Mouse (Mus musculus) embryonic facial prominence, embryonic 15.5 days (tissue): ENCODE results near the gene Whamm. TPM values are rescaled to one million over a fixed set of nuclear protein-coding genes. Genes with fewer than 3 reads are reported as not detected.

Experiments
- ATAC-seq: fragments of 200-750 bp; cut with Nextera tagmentation; 2 replicates; pipeline ENCODE4 v1.8.0; 2017; ENCODE audit warnings: low read depth, moderate TSS enrichment; ENCODE audit not compliant: insufficient number of reproducible peaks, low FRiP score, low TSS enrichment
- H3K27ac ChIP-seq: fragments of 300-500 bp; sonication (generic); replicated peaks from 2 replicates; pipeline ENCODE4 v1.5.1; 2015; ENCODE audit warnings: mild to moderate bottlenecking, inconsistent platforms
- H3K27me3 ChIP-seq: fragments of 300-500 bp; sonication (generic); 2 replicates; pipeline ENCODE4 v1.6.1; 2015; ENCODE audit warnings: inconsistent platforms
- H3K36me3 ChIP-seq: fragments of 300-500 bp; sonication (generic); 2 replicates; pipeline ENCODE4 v1.6.1; 2015; ENCODE audit warnings: mild to moderate bottlenecking, inconsistent platforms
- H3K4me1 ChIP-seq: fragments of 300-500 bp; sonication (generic); 2 replicates; pipeline ENCODE4 v1.6.1; 2015; ENCODE audit warnings: inconsistent platforms
- H3K4me2 ChIP-seq: fragments of 300-500 bp; sonication (generic); replicated peaks from 2 replicates; pipeline ENCODE4 v1.6.1; 2015; ENCODE audit warnings: mild to moderate bottlenecking, inconsistent platforms
- H3K4me3 ChIP-seq: fragments of 300-500 bp; sonication (generic); replicated peaks from 2 replicates; pipeline ENCODE4 v1.5.1; 2015; ENCODE audit warnings: mild to moderate bottlenecking, inconsistent platforms
- H3K9ac ChIP-seq: fragments of 300-500 bp; sonication (generic); 2 replicates; pipeline ENCODE4 v1.6.1; 2015; ENCODE audit warnings: inconsistent platforms
- H3K9me3 ChIP-seq: fragments of 300-500 bp; sonication (generic); replicated peaks from 2 replicates; pipeline ENCODE4 v1.6.1; 2016; ENCODE audit warnings: inconsistent platforms
- WGBS: fragments of 180-500 bp; shearing (Covaris S2); methylation state at CpG from one replicate; pipeline ENCODE4 v1.1.7; 2015; 5-methylcytosine and 5-hydroxymethylcytosine counted together
- polyA plus RNA-seq: library from polyadenylated mRNA; unstranded; fragments of >200 nt; fragmentation: Nextera tagmentation; extraction: Ambion mirVana; gene quantifications from 2 replicates; pipeline ENCODE4 v1.2.1, GENCODE M21; 2015

Gene Whamm
- polyA plus RNA-seq, 1 experiment from 2014 or later, result 6.4 TPM

- WGBS, result 65% methylated on average over 11 of the region's 11 CpGs
- H3K4me3 ChIP-seq, result no peak overlapping the region
These were observed 22.2 kb upstream of the Whamm start for GRCm38 (mm10) chr7:81548864-81549263.

GRCm38 (mm10) chr7:81553589-81553988 lies 17.5 kb upstream of the Whamm start:
- H3K27ac ChIP-seq, result no peak overlapping the region
- H3K4me1 ChIP-seq, result no peaks in the 10 kb centered on the region
- no peaks in the 10 kb centered on the region for H3K27me3 ChIP-seq
- H3K9me3 ChIP-seq, result no peaks in the 10 kb centered on the region
- no peak overlapping the region for H3K4me3 ChIP-seq
- H3K36me3 ChIP-seq, result no peaks in the 10 kb centered on the region
- H3K4me2 ChIP-seq, result no peak overlapping the region
- ATAC-seq, result no peak
- no peak overlapping the region for H3K9ac ChIP-seq
- 68% methylated on average over 4 of the region's 4 CpGs for WGBS

More at GRCm38 (mm10) chr7:81548864-81549263, 22.2 kb upstream of the Whamm start:
- no peak overlapping the region for H3K27ac ChIP-seq
- H3K4me1 ChIP-seq, result no peaks in the 10 kb centered on the region
- H3K4me2 ChIP-seq, result no peak overlapping the region
- H3K9ac ChIP-seq, result no peak overlapping the region
- no peak for ATAC-seq
- H3K36me3 ChIP-seq, result no peaks in the 10 kb centered on the region
- no peaks in the 10 kb centered on the region for H3K27me3 ChIP-seq
- no peaks in the 10 kb centered on the region for H3K9me3 ChIP-seq

- WGBS, result 87% methylated on average over 2 of the region's 2 CpGs
- no peaks in the 10 kb centered on the region for H3K4me1 ChIP-seq
- no peak overlapping the region for H3K4me2 ChIP-seq
These were observed 16.7 kb upstream of the Whamm start for GRCm38 (mm10) chr7:81554369-81554768.

GRCm38 (mm10) chr7:81556839-81557238 lies 14.2 kb upstream of the Whamm start:
- ATAC-seq, result no peak
- Histone ChIP-seq H3K27ac (no peak overlapping the region), H3K9me3 (no peaks in the 10 kb centered on the region), H3K4me3 (no peak overlapping the region), H3K9ac (no peak overlapping the region), H3K36me3 (no peaks in the 10 kb centered on the region), H3K27me3 (no peaks in the 10 kb centered on the region), H3K4me2 (no peak overlapping the region), H3K4me1 (no peaks in the 10 kb centered on the region)
- 81% methylated on average over 4 of the region's 4 CpGs for WGBS

More at GRCm38 (mm10) chr7:81554369-81554768, 16.7 kb upstream of the Whamm start:
- no peaks in the 10 kb centered on the region for H3K9me3 ChIP-seq
- no peak for ATAC-seq
- no peak overlapping the region for H3K9ac ChIP-seq
- no peak overlapping the region for H3K27ac ChIP-seq
- H3K36me3 ChIP-seq, result no peaks in the 10 kb centered on the region
- no peak overlapping the region for H3K4me3 ChIP-seq
- H3K27me3 ChIP-seq, result no peaks in the 10 kb centered on the region

- Histone ChIP-seq H3K27me3 (no peaks in the 10 kb centered on the region), H3K4me3 (no peak overlapping the region), H3K9me3 (no peaks in the 10 kb centered on the region), H3K4me2 (no peak overlapping the region), H3K36me3 (no peaks in the 10 kb centered on the region), H3K9ac (no peak overlapping the region), H3K4me1 (no peaks in the 10 kb centered on the region), H3K27ac (no peak overlapping the region)
- no peak for ATAC-seq
- WGBS, result 42% methylated on average over 7 of the region's 7 CpGs
These were observed 13.6 kb upstream of the Whamm start for GRCm38 (mm10) chr7:81557252-81557984.

- H3K9ac ChIP-seq, result no peak overlapping the region
- WGBS, result 47% methylated on average over 4 of the region's 4 CpGs
- no peaks in the 10 kb centered on the region for H3K9me3 ChIP-seq
- no peak overlapping the region for H3K4me3 ChIP-seq
- no peak for ATAC-seq
- H3K36me3 ChIP-seq, result no peaks in the 10 kb centered on the region
- H3K4me2 ChIP-seq, result no peak overlapping the region
- no peak overlapping the region for H3K27ac ChIP-seq
- no peaks in the 10 kb centered on the region for H3K27me3 ChIP-seq
- H3K4me1 ChIP-seq, result no peaks in the 10 kb centered on the region
These were observed 13.1 kb upstream of the Whamm start for GRCm38 (mm10) chr7:81557985-81558360.

GRCm38 (mm10) chr7:81559231-81559980 lies 11.7 kb upstream of the Whamm start:
- Histone ChIP-seq H3K9me3 (no peaks in the 10 kb centered on the region), H3K4me1 (no peaks in the 10 kb centered on the region), H3K36me3 (no peaks in the 10 kb centered on the region), H3K27ac (no peak overlapping the region), H3K4me2 (no peak overlapping the region), H3K27me3 (no peaks in the 10 kb centered on the region), H3K9ac (no peak overlapping the region), H3K4me3 (no peak overlapping the region)
- no peak for ATAC-seq
- WGBS, result 85% methylated on average over 14 of the region's 14 CpGs

GRCm38 (mm10) chr7:81560101-81561049 lies 10.7 kb upstream of the Whamm start:
- Histone ChIP-seq H3K9ac (no peak overlapping the region), H3K27ac (no peak overlapping the region), H3K4me2 (no peak overlapping the region), H3K27me3 (no peaks in the 10 kb centered on the region), H3K36me3 (no peaks in the 10 kb centered on the region), H3K4me1 (no peaks in the 10 kb centered on the region), H3K4me3 (no peak overlapping the region), H3K9me3 (no peaks in the 10 kb centered on the region)
- ATAC-seq, result no peak
- WGBS, result 53% methylated on average over 8 of the region's 8 CpGs

GRCm38 (mm10) chr7:81561211-81561610 lies 9.9 kb upstream of the Whamm start:
- no peaks in the 10 kb centered on the region for H3K9me3 ChIP-seq
- no peak overlapping the region for H3K4me3 ChIP-seq
- H3K27me3 ChIP-seq, result no peaks in the 10 kb centered on the region
- WGBS, result 71% methylated on average over 5 of the region's 5 CpGs
- H3K4me2 ChIP-seq, result no peak overlapping the region
- H3K9ac ChIP-seq, result no peak overlapping the region
- H3K27ac ChIP-seq, result no peak overlapping the region
- no peaks in the 10 kb centered on the region for H3K36me3 ChIP-seq
- no peak for ATAC-seq
- no peaks in the 10 kb centered on the region for H3K4me1 ChIP-seq

GRCm38 (mm10) chr7:81563506-81564015 lies 7.5 kb upstream of the Whamm start:
- Histone ChIP-seq H3K9ac (no peak overlapping the region), H3K27me3 (no peaks in the 10 kb centered on the region), H3K27ac (no peak overlapping the region), H3K4me2 (no peak overlapping the region), H3K9me3 (no peaks in the 10 kb centered on the region), H3K4me3 (no peak overlapping the region), H3K4me1 (no peaks in the 10 kb centered on the region), H3K36me3 (no peaks in the 10 kb centered on the region)
- WGBS, result 79% methylated on average over 4 of the region's 4 CpGs
- no peak for ATAC-seq

- no peak overlapping the region for H3K9ac ChIP-seq
- no peaks in the 10 kb centered on the region for H3K4me1 ChIP-seq
- H3K4me2 ChIP-seq, result no peak overlapping the region
- H3K27me3 ChIP-seq, result no peaks in the 10 kb centered on the region
- no peak overlapping the region for H3K4me3 ChIP-seq
- no peak overlapping the region for H3K27ac ChIP-seq
- H3K36me3 ChIP-seq, result no peaks in the 10 kb centered on the region
- 68% methylated on average over 7 of the region's 7 CpGs for WGBS
- ATAC-seq, result no peak
- H3K9me3 ChIP-seq, result no peaks in the 10 kb centered on the region
These were observed 6.3 kb upstream of the Whamm start for GRCm38 (mm10) chr7:81564766-81565165.
